30 mouse cellular contexts compared by ENCODE assay signal in genomic region chr14:13910148-13910547, GRCm38 (mm10). TPM values are rescaled to one million over a fixed set of nuclear protein-coding genes. Genes with fewer than 3 reads are reported as not detected.
"Had no signal": no experiment of that assay in that cellular context is flagged by ENCODE, and none has a peak within 500 bp of the region (broad histone marks: within the 10 kb centered on the region; RNA-seq: fewer than 3 reads in every experiment).

No protein-coding gene starts in this region.

- H3K9me3 ChIP-seq: liver, embryonic 13.5 days; midbrain, embryonic 12.5 days; midbrain, embryonic 15.5 days; neural tube, embryonic 13.5 days had no signal

- H3K4me2 ChIP-seq: liver, embryonic 13.5 days; midbrain, embryonic 12.5 days; midbrain, embryonic 15.5 days; neural tube, embryonic 13.5 days had no signal

- ATAC-seq: midbrain, embryonic 15.5 days had no signal

- H3K4me3 ChIP-seq: liver, embryonic 13.5 days; midbrain, embryonic 12.5 days; midbrain, embryonic 15.5 days; myocyte; neural tube, embryonic 13.5 days had no signal

- DNase-seq: kidney, adult 18-20 months; kidney, adult 9 months; kidney, postnatal 14 days; kidney, postnatal 4 days; left cerebral cortex, postnatal 4 days; liver, embryonic 13.5 days; lung, adult 2 months; lung, postnatal 14 days; lung, postnatal 4 days; retina, postnatal 1 day; right cerebral cortex, postnatal 25 days; spleen, adult 18-20 months; thymus, adult 18-20 months; thymus, postnatal 14 days; thymus, postnatal 4 days had no signal

- H3K36me3 ChIP-seq: liver, embryonic 13.5 days; midbrain, embryonic 12.5 days; midbrain, embryonic 15.5 days; neural tube, embryonic 13.5 days had no signal

- H3K4me1 ChIP-seq: liver, embryonic 13.5 days; midbrain, embryonic 12.5 days; midbrain, embryonic 15.5 days; neural tube, embryonic 13.5 days had no signal

- H3K9ac ChIP-seq: liver, embryonic 13.5 days; midbrain, embryonic 12.5 days; midbrain, embryonic 15.5 days; neural tube, embryonic 13.5 days had no signal

- H3K27ac ChIP-seq: liver, embryonic 13.5 days; midbrain, embryonic 12.5 days; midbrain, embryonic 15.5 days; neural tube, embryonic 13.5 days had no signal

- H3K27me3 ChIP-seq: liver, embryonic 13.5 days; midbrain, embryonic 12.5 days; midbrain, embryonic 15.5 days; neural tube, embryonic 13.5 days had no signal

RNA-seq across cellular contexts. Expression of gene Gm281, which starts 4.1 kb away (rescaled TPM):
- total RNA-seq: layer of hippocampus, adult 18-20 months; layer of hippocampus, postnatal 14 days; left cerebral cortex, adult 8-10 months; left cerebral cortex, postnatal 14 days; left cerebral cortex, postnatal 4 days; liver, adult 2 months; megakaryocyte, adult 5-6 weeks; monocyte, adult 5-6 weeks; neutrophil, adult 5-6 weeks had no signal
- polyA plus RNA-seq: kidney, embryonic 16.5 days; liver, adult 2 months; liver, embryonic 13.5 days; liver, embryonic 16.5 days; midbrain, embryonic 12.5 days; midbrain, embryonic 15.5 days; myocyte; neural tube, embryonic 13.5 days; stomach, embryonic 16.5 days had no signal
